Mouse (Mus musculus) layer of hippocampus, adult 18-20 months (tissue): ENCODE measurements at regions not wholly inside any gene's neighbourhood (a gene's known extent, or its start where the extent isn't known, plus 50 kb on each side); places are given as distances from the start of the nearest gene placed in this dataset.
A peak's percentile ranks its signal among the peaks of the same experiment; 100 is the strongest.

ENCODE experiments used
- DNase-seq, 2 experiments: peaks; one replicate each; pipeline ENCODE4 v3.0.0; 2022; ENCODE audit warnings: low spot score in 2 of 2

DNA sequence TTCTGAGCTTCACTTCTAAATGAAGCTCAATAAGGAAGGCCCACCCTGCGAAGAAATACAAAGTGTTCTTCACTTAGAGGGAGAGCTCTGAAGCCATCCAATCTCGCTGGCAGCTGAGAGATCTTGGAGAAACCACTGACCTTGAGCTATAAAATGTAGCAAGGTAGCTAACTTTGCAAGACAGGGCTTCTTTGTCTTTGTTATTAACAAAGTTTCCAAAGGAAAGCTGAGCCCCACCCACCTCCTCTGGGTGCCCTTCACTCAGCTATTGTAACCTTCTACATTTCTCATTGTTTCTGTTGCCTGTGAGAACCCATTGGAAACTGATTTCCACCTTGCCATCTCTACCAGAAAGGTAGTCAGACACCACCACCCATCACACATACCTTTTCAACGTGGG is 57.2 kb upstream of the Usp9x start:
- DNase-seq = no peak

DNA sequence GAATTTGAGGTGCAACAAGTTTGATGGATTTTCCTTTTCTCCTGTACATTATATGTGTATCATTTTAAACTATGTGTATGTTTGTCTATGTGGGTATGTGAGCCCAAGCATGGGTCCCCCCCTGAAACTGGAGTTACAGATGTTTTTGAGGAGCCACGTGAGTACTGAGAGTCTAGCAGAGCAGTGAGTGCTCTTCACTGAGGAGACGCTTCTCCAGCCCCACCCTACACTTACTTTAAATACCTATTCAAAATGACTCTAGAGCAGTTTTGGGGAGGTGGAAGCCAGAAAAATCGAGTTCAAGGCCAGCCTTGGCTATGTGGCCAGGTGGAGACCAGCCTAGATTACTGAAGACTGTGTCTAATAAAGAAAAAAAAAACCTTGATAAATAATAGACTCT is 58.2 kb upstream of the Usp9x start:
- DNase-seq = no peak

DNA sequence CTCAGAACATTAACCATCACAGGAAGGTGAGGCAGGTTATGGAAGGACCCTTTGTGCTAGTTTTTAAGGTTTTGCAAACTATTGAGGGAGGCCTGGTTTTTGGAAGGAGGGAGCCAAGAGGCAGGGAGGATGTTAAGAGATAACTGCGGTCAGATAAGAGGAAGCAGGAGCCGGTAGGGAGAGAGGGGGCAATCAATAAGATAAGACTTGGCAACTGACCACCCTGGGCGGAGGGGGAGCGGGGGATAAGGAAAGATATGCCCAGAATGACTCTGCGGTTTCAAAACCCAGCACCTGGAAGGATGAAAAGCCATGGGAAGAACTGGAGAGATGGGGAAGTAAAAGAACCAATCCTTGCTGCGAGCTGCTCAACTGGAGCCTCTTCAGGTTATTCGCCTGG is 80.5 kb upstream of the Usp9x start:
- DNase-seq = no peak

DNA sequence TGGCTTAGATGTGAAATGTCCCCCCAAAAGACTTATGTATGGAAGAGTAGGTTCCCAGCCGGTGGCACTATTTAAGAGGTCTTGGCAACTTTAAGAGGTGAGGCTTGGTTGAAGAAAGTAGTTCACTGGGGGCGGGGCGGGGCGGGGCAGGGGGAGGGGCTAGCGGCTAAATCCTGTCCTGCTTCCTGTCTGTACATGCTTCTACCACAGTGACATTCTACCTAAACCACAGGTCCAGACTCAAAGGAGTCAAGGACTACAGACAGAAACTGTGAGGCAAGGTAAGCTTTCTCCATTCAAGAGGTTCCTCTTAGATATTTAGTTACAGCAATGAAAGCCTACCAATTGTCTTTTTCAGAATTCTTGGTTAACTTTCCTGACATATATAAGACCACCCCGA is 93.6 kb upstream of the Usp9x start:
- no peak for DNase-seq

DNA sequence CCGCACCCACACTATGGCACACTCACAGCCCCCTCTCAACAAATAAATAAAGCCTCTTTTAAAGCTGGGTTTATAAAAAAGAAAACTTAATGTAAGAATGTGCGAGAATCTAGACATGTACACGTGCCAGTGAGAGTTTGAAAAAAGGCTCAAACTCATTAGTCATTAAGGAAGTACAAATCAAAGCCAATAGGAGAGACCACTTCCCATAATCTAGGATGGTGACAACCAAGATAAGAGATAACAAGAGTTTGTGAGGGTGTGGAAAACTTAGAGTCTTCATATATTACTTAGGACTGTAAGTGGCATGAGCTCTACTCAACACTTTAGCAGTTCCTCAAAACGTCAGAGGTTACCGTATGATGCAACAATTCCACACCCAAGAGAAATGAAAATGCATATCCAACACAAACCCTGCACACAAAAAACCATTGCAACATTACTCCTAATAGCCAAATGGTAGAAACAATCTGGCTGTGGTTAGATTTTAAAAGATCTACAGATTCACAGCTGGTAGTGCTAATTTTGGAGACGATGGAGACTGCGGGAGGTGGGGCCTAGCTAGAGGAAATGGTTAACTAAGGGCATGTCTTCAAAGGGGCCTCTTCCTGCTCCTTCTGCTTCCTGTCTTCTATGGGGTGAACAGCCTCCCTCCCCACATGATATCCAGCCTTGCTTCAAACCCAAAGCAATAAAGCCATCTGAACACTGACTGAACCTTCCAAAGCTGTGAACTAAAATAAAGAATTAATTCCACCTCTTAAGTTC is 102.1 kb upstream of the Usp9x start:
- DNase-seq = no peak

DNA sequence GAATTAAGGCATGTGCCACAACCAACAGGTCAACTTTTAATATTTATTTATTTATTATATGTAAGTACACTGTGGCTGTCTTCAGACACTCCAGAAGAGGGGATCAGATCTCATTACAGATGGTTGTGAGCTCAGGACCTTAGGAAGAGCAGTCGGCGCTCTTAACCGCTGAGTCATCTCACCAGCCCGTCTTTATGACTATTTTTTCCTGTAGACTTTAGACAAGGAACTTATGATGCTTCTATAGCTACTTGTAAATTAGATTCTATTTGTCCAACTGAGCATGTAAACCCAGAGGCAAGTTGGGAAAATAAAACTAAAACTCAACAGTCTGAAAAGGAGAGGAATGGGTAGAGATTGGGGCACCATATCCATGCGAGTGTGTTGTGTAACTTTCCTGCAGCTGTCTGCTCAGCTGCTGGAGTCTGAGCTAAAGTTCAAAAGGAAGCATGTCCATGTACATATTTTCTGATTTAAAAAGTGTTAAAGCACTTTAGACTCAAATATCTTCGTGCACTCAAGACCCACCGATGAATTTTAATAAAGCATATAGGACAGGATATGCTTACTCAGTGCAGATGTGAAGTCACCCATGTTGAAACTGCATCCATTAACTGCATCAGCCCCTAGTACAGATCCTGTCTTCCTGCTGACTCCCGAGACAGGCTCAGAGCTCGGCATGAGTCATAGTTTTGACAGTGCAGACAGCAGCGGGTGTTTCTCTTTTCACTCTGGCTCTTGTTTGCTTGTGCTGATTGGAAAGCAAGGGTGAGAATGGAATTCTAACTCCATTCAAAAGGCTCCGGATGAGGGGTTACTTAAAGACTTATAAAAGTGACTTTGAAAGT is 111.6 kb upstream of the Usp9x start:
- peak in 1 of 2 experiments; percentile 25 for DNase-seq

DNA sequence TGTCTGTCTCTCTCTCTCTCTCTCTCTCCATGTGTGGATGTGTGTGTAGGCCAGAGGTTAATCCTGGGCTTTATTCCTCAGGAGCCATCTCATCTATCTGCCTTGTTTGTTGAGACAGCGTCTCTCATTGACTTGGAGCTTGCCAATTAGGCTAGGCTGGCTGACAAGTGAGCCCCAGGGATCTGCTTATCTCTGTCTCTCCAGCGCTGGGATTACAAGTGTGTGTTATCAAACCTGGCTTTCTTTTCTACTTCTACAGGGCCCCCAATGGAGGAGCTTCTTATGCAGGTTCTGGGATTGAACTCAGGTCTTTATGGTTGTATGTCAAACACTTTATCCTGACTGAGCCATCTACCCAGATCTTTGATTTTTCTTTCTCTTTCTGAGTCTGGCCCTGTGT is 112.4 kb upstream of the Usp9x start:
- DNase-seq = no peak

DNA sequence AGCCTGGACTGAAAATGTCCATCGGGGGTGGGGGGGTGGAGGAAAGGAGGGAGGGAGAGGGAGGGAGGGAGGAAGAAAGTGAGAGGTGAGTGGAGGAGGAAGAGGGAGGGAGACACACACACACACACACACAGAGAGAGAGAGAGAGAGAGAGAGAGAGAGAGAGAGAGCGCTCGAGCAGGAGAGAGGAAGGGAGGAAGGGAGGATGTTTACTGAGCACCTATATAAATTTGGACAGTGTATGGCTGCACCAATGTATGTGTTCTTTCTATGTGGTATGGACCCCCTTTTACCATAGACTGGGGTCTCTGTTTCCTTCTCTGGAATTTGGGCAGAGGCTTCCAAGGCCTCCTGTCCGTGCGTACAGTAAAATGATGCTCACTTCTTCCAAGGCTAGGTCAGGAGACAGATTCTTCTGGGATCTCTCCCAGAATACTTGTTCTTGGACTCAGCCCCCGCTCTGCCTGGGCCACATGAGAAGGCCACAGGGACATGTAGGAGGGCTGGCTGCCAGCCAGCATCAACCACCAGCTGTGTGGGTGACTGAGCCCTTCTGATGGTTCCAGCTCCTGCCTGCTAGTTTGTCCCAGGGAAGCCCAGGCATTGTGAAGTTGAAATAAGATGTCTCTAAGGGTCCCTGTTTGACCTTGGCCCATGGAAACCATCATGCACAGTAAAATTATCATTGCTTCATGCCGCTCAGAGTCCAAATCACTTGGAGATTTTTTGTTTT is 120.2 kb upstream of the Usp9x start:
- DNase-seq = peak; percentile 6 to 30

DNA sequence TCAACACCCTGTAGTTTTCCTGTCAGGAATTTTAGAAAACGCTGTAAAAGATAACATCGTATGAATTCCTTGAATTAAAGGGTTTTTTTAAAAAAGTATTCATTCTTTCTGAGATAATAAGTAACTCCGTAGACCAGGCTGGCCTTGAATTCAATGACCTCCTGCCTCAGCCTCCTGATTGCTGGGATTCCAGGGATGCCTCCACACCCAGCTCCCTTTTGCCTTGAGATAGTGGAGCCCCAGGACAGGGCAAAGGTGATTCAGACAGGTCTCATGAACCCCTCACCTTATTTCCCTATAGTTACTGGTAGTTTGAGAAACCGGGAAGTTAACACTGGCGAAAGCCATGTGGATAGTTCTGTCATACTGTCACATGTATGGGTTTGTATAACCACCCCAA is 128.8 kb upstream of the Usp9x start:
- DNase-seq = no peak

DNA sequence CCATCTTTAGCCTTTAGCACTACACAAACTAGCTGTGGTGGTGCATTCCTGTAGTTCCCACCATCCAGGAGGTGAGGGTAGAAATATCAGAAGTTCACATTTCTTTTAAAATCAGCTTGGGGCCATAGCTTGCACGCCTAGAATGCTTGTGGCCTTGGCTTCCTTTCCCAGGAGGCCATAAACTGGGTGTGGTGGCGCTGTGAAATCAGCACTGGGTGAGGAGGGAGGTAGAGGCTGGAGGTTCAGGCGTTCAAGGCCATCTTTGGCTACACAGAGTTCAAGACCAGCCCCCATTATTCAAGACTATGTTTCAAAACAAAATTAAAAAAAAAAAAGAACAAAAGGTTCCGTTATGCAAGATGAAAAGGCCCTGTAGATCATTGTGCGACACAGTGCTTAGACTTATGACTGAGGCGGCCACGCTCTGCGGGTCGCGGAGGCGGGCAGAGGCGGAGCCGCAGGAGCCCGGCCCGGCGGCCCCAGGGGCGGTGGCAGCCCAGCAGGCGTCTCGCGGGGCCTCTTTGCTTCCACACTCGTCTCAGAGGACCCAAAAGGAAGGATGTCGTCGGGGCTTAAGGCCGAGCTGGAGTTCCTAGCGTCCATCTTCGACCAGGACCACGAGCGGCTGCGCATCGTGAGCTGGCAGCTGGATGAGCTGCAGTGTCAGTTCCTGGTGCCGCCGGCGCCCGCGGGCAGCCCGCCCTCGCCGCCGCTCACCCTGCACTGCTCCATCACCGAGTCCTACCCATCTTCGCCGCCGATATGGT is 134.7 kb upstream of the Usp9x start:
- DNase-seq = peak; percentile 4 to 27

DNA sequence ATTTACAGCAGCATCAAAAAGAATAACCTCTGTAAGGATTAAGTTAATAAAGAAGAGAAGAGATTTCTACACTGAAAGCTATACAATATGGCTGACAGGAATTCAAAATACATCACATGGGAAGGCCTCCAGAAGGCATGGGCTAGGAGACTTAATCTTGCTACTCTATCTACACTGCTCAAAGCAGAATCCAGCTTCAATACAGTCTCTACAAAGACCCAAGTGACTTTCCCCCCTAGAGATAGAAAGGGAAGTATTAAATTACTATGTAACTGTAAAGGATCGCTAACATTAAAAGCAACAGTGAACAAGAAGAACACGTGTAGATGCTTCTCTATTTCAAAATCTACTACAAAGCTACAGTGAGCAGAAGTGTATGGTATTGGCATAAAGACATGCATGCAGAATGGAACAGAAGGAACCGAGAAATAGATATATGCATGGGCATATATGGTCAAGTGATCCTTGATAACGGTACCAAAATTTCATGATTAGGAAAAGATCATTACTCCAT is 137.9 kb upstream of the Usp9x start:
- DNase-seq = no peak

DNA sequence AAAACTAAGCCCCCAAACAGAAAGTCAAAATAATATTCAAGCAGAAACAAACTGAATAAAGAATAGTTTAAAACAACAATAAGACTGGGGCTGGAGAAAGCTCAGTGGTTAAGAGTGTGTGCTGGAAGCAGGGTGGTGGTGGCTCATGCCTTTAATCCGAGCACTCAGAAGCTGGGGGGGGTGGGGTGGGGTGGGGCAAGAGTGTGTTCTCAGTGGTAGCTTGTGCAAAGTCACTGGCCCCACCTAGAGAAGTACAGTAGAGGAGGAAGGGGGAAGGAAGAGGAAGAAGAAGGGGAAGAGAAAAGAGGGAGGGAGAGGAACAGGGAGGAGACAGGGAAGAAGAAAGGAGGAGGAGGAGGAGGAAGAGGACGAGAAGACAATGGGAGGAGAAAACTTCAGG is 141.1 kb upstream of the Usp9x start:
- DNase-seq = no peak

DNA sequence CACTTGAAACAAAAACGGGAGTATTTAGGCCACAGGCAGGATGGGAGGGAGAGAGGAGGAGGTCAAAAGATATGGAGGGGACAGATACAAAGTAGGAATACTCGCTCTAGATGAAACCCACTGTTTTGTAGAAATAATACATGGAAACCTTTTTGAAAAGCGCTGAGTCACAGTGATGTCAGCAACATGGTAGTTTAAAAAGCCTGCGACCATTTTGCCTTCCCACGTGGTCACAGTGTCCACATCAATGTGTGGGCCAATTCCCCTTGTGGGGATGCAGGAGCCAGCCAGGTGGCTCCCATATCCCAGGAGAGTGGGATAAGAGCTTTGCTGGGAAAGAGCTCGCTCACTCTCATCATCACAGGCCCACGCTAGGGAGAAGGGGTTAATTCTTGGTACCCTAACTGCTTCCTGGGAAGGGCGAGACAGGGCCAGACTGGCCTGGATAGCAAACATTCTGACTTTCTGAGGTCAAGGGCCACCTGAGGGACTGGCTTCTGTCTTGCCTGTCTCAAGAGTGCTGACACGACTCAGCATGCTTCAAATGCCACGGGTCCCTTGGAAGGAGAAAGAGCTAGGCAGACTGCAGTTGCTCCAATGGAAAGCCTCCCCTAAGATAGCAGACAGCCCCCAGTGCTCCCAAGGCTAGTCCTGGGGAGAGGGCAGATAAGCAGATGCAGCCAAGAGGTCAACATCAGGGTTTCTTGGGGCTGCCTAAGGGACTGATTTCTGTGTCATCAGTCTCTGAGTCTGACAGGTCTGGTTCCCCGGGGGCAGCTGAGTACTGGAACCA is 143.3 kb upstream of the Usp9x start:
- DNase-seq = no peak

DNA sequence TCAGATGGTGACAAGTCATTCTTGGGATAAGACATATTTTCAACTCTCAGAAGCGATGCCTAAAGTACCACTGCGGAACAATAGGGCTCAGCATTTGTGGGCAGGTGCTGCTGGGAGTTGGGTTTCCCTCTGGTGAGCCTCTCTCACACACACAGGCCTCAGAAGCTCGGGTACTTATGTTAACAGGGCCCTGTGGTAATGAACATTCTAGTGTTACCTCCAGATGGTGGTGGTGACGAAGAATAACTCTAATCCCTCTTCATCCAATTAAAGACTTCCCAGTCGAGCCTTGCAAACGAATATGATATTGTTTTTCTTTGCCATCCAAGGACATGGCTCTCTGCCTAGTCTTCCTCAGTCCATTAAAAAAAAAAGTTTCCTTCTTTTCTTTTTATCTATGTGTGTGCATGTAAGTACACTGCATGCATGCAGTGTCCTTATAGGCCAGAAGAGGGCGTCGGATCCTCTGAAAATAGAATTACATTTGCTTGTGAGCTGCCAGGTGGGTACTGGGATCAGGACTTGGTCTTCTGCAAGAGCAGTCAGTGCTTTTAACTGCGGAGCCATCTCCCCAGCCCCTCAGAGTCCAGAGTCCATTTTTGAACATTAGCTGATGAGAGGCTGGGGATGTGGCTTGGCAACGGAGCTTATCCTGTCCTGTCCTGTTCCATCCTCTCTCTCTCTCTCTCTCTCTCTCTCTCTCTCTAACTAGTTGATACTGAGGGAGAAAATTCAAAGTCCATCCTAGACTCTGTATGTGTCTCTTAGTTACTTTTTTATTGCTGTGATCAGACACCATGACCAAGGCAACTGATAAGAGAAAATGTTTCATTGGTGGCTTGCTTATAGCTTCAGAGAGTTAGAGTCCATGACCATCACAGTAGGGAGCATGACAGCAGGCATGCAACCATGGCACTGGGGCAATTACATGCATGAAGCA is 146.3 kb upstream of the Usp9x start:
- no peak for DNase-seq

DNA sequence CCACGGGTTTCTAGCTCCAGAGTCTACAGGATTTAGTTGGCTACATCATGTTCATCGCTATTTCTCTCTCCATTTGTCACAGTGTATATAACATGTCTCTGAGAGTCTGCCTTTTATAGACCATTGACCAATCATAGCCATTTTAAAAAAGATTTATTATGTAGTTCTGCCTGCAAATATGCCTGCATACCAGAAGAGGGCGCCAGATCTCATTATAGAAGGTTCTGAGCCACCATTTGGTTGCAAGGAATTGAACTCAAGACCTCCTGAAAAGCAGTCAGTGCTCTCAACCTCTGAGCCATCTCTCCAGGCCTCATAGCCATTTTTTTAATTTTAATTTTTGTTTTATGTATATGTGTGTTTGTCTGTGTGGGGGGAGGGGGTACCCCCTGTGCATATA is 151.7 kb upstream of the Usp9x start:
- DNase-seq = no peak

DNA sequence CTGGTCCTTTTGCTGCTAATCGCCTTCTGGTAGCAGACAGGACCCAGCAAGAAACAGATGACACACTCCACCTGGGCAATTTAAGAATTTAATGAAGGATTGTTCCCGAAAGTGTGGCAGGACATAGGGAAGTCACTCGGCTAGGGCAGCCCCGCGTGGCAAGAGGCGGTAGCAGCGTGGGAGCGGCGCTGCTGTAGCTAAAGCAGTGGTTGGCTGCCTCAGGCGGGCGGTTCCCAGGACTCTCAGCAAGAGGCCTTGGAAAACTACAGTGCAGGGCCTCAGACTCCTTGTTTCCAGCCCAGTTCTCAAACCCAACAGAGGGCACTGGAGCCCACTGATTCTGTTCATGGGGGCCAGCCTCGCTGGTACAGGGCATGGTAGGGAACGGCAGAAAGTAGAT is 154.2 kb upstream of the Usp9x start:
- no peak for DNase-seq

DNA sequence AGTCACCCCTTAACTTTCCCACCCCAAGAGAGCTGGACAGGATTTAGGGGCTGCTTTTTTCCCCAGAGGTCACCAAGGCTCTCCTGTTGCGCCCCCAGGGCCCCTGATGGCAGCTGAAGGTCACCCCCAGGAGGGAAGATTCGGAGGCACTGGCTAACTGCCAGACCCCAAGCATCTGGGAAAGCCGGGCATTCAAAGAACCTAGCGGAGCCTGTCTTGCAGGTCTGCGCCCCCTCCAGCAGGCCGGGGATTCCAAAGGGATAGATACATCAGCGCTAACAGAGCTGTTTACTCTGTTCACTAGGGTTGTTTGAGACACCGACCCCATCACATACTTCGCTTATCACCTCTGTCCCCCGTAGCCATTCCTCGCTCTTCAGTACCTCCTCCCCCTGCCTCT is 154.6 kb upstream of the Usp9x start:
- DNase-seq = no peak

DNA sequence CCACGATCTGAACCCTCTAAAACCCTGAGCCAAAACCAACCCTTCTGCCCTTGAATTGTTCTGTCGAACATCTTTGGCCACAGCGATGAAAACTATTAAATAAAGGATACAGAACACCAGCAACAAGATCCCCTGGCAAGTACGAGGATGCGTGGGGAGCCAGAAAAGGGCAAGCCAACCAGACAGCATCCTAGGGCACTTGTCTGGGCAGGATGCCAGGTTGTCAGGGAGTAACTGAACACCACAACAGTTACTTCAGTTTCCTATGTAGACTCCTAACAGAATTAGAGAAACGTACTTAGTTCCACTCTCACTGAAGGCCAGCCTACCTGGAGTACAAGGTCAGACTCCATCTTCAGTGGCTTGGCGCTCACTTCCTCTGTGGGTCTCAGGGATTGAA is 138.4 kb upstream of the Med14 start:
- DNase-seq = no peak

DNA sequence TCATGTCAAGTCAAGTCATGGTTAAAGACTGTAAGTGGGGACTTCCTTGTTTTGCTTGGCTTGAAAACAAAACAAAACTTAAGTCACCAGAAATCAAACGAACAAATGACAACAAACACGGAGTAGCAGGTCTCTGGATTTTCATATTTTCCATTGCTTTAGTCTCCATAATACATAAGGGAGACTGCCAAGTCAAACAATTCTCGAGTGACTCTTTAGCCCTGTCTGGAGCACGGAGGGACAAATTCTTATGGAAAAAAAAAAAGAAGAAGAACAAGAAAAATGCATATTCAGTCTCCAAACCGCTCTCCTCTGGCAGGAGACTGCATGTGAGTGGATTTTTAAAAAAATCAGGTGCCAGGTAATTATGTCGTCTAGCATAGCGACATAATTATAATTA is 129.6 kb upstream of the Med14 start:
- DNase-seq = no peak
